Mouse (Mus musculus) kidney, postnatal 36 days (tissue): ENCODE results near the gene Nasp.

Experiments
- DNase-seq, 2 experiments: peaks; one replicate each; pipeline ENCODE4 v3.0.0; 2021 to 2022; ENCODE audit warnings: mixed read lengths in 2 of 2

Gene Nasp

DNA sequence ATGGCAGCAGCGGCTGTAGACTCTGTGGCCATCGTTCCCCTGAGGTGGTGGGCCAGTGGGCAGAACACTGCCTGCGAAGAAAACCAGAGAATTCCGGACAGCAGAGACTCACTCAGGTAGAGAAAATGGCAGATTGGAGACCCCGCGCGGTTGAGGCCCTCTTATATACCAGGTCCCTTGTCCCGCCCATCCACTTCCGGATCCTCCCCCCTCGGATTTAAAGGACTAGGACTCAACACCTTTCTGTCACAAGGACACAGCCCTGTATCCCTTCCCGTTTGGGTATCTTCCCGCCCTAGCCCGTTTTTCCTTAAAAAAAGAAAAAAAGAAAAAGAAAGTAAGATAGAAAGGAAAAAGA lies 403 bp downstream of the Nasp start:
- DNase-seq, result peak; percentile 93

DNA sequence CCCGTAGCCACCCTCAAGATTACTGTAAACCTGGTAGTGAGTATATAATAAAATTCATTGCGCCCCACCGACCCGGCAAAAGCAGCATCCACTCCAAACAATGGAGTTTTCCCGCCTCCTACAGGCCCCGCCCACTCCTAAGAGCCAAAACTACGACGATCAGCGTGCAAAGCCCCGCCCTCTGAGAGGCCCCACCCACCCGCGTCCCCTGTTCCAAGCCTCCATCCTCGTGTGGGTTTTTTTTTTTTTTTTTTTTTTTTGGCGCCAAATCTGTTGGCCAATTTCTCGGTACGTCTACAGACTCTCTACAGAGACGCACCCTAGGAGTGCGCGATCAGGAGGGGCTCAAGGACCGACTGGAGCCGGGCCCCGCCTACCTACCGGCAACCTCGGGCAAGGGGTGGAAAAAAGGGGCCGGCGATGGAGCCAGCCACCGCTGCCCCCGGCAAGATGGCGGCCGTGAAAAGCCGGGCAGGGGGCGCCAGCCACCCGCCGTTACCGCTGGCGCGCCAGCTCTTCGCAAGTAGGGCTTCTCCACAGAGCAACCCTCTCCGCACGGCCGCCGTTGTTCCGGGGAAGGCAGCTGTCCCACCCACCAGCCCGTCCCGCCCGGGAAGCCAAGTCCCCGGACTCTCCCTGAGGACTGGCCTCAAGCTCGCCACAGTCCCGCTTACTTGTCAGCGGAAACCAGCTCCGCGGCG lies 933 bp downstream of the Nasp start:
- DNase-seq, result peak; percentile 78 to 91

DNA sequence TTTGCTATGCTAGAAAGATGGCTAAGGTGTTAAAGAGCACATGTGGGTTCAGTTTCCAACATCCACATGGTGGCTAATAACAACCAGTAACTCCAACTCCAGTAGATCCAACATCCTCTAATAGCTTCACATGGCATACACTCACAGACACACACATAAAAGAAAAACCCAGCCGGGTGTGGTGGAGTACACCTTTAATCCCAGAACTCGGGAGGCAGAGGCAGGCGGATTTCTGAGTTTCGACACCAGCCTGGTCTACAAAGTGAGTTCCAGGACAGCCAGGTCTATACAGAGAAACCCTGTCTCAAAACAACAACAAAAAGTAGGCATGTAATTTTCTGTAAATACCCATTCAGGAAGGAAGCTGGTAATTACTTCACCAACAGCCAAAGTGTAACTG lies 2.9 kb downstream of the Nasp start:
- DNase-seq, result no peak

DNA sequence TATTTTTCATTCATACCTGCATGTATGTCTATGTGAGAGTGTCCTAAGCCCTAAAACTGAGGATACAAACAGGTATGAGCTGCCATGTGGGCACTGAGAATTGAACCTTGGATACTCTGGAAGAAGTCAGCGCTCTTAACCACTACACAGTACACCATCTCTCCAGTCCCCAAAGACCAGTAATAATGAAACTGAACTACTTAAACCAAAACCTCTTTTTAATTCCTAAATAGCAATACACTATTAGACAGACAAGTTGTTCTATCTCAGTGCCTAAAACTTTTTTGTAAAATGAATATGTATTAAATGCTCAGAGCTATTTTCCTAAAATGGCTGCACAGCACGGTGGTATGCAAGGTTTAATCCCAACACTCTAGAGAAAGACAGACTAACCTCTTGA lies 12.5 kb downstream of the Nasp start:
- DNase-seq, result no peak

DNA sequence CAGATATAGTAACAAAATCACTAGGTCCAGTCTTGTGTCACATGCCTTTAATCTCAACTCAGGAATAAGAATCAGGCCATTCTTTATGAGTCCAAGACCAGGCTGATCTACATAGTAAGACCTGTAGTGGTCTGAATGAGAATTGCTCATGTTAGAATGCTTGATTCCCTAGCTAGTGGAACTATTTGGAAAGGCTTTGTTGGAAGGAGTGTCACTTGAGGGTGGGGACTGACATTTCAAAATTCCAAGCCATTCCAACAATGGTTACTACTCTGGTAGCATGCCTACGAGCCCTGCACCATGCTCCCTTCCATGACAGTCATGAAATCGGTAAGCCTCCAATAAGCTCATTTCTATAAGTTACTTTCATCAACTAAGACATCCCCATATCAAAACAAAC lies 15.1 kb downstream of the Nasp start:
- DNase-seq, result no peak

DNA sequence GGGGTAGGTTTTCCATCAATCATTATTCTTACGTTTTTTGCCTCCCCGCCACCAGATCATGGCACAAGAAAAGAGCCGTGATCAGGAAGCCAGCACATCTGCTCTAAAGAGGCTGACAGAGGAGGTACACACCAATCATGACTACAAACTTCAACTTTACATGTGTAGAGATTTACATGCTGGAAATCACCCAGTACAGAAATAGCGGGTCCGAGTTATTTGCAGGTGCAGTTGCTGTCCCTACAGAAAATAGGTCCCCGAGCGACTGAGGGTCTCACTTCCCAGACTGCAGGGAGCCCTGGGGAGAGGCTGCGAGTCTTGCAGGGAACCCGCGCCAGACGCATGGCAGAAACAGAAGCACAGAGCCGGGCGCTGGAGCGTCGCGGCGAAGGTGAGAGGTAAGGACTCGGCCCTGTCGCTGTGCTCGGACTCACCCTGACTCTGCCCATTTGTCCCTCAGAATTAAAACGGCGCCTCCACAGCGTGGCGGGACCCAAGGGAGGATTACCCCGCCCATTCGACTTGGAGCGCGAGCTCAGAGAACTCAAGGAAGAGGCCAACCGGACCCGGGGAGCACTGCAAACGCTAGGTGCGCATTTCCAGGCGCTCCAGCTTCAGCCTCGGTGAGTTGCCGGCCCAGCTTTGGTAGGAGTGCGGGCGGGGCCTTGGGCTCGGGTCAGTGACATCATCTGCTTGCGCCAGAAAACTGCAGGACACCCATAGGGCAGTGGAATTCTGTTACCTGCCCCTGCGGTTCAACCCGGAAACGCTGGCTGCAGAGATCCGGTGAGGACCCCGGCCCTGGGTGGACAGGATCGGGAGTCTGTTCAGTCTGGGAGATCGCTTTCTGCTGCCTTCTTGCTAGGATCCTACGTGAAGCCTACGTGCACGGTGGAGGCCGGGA lies 30.5 kb downstream of the Nasp start:
- peak; percentile 95 to 96 for DNase-seq

DNA sequence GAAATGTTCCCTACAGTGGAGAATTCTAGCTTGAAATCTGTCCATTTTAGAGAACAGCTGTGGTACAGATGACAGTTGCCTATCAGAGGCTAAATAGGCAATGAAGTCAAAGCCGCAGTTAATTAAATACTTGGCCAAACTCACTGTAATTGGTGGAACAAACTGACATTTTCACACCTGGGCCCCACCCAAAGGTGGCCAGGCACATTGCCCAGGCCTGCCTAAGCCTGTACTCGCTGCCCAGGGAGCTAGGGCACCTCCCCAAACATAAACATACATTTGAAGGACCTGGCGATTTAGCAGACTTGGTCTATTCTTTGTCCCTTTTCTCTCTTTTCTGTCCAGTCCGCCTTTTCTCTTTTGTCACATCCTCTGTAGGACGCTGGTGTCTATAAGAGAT lies 31.4 kb downstream of the Nasp start, which contains the start of gene Ccdc17:
Gene Ccdc17 (plus strand): TSS at position 276 of the 400 bp plus-strand sequence.
- peak in 1 of 2 experiments; percentile 28 for DNase-seq

DNA sequence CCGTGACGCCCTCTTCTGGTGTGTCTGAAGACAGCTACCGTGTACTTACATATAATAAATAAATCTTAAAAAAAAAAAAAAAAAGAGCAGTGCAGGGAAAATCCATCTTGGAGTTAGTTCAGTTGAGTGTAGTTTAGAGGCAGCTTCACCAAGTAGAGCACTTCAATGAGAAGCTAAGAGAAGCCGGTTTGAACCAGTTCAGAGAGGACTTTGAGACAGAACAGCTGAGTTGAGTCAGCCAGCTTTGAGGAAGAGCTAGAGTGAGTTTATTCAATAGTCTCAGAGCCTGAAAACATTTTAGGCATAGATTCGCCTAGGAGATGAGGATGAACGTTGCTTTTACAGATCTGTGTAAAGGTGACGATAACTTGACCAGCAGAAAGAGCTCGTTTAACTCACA lies 31.9 kb downstream of the Nasp start:
- DNase-seq, result peak; percentile 17 to 26

DNA sequence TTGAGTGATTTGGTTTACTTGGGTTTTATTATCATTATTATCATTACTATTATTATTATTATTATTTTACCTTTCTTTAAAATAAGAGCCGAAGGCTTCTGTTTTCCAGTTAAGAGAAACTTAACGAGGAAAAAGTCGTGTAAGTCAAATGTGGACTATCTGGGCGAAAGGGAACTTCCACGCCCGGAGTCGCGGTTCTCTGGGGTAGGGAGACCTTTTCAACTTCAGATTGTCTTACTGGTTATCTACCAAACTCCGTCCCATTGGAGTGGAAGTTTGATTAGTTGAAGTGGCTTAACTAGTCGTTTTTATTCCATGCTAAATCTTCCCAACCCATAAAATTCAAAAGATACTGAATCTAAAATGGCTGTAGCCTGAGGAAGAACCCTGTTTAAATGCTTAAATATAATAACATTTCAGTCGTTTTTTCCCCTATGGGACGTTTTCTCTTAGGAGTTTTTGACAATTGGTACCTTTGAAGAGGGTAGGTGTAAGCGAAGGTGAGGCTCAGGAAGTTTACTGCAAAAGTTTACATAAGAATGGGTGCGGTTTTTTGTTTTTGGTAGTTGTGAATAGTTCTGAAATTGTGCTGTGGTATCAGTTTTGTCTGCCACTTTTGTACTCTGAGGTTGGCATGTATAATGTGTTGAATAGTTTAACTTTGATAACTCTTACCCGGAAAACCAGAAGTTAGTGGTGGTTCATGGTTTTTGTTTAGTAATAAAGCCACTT lies 69.4 kb downstream of the Nasp start:
- DNase-seq, result no peak

DNA sequence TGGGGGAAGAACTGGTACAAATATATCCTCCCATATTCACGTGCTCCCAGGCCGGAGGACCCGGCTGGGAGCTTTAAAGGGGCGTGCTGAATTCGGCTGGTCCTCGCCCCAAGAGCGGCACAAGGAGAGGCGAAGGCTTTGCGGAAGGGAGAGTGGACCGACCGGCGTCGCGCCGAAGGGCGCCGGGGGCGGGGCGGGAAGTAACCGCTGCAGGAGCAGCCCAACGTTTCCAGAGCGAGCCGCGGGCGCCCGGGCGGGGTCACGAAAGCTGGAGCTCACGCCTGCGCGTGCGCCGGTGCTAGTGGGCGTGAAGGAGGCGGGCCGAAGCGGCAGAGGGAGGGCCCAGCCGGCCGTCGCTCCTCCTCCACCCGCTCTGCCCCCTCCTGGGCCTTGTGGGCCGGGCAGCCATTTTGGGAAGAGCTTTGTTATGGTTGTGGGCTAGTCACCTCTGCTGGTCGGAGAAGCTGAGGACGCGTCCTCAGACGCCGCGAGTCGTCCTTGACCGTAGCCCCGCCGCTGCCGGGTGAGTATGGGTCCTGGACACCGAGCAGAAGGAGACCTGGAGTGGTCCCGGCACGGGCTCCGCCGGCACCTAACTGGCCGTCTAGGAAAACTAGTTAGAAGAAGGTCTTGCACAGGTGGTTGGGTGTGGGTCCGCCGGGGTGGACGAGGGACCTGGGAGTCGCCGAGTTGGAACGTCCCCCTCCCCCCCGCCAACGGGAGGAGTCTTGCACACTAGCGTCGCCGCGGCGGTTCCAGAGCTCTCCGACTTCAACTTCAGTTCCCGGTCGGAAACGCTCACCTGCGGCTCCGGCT lies 70.2 kb downstream of the Nasp start, which contains the start of gene Gpbp1l1:
Gene Gpbp1l1 (plus strand): TSS at position 353 of the 816 bp plus-strand sequence.
- DNase-seq, result peak; percentile 98 to 99

DNA sequence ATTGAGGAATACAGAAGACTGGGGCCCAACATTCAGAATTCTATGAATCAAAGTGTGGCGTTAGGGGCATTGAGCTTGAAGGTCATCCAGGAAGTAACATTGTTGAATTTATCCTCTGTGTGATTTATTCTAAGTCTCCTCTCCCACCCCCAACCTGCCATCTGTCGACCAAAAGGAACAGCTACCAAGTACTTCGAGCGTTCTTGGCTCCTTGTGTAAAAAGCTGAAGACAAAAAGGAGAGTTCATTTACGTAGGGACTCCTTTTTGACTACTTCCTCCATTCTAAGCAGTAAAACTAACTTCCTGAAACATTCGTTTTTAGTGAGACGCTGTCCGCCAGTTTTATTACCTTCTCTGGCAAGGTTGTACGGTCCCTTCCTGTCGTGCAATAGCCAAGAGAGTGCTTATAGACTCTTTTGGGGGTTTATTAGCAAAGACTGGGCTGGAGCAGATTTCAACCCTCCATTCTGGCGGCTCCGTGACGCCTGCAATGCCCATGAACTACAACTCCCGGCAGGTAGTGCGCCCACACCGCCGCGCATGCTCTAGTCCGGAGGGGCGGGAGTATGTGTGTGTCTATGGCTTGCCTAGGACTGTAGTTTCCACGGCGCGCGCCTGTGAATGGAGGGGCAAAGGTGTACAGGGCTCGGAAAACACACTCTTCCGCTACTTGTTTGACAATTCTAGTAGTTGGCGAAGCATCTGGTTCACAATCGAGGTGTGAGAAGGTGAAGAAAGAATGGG lies 71.0 kb downstream of the Nasp start:
- peak; percentile 96 for DNase-seq

DNA sequence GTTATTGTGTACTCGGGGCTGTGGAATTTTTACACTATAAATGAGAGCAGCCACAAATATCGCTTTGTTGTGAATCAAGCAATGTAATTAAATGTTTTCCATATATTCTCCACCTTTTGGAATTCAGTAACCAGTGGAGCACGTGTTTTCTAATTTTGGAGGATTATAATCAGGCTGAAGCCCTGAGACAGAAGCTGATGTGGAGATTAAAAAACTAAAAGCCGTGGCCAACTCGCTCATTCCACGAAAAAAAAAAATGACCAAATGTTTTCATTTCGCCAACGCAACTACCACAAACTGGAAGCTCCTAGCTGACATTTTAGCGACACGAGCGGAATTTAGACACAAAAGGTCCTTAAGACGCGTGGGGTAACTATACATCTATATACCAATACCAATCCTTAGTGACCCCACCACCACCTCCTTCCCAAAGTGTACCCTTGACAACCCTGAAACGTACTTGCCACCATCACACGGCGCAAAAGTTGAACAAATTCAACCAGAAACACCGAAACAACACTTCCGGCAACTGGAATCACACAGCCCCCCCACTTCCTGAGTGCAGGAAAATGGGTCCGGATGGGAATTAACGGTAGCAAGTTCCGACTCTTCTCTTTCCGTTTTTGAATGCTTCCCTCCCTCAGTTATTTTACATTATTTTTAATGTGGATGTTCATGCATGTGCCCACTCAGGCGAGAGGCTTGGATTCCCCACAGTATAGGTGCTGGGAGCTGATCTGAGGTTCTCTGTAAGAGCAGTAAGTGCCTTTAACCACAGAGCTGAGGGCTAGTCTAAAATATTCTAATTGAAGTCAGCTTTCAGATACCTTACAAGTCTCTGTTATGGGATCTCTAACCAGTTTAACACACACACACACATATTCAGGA lies 72.1 kb downstream of the Nasp start, which contains the start of gene Tmem69:
Gene Tmem69 (minus strand): TSS at position 524 of the 888 bp plus-strand sequence.
- DNase-seq, result peak; percentile 85 to 88

DNA sequence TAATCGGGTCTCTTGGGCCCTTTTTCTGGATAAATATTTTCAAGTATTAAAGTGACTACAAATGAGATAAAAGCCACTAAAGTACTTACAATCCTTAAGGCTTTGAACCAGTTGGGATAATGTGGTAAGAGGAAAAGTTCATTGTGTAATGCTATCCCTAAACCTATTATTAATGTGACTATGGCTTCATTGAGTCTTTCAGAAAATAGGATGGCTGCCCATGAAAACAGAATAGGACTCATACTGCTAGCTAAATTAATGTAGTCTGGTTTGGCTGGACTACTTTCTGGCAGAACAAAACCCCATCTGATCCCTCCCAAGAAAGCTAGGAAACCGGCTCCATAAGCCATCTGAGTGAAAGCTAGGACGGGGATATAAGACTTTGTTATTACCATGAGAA lies 74.7 kb downstream of the Nasp start:
- DNase-seq, result no peak
